Mouse (Mus musculus) layer of hippocampus, adult 9-10 months (tissue): Measurements from ENCODE around the gene Rnf186.

ENCODE experiments used
- DNase-seq: peaks from one replicate; pipeline ENCODE4 v3.0.0; 2022; ENCODE audit warnings: low spot score

Rnf186 gene

DNA sequence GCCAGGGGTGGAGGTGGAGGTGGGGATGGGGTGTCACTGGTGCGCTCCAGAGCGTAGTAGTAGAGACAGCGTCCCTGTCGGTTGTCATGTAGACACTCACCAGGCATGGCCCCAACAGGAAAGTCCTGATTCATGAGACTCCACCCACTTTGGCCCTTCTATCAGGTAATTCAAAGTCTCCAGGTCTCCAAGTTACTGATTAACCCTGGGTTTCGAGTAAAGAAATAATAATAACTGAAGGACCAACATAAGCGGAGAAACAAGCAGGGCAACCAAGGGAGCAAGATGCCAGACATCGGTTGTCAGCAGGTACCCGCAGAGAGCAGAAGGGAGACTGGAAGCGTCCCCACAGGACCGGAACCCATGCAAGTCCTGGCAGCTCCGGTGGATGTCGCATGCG lies at the start of gene Rnf186:
TSS of gene Rnf186 (plus strand) at position 247 of the 400 bp plus-strand sequence.
- no peak for DNase-seq

GRCm38 (mm10) chr4:138917282-138917681 lies 49.6 kb upstream of the Rnf186 start:
- DNase-seq: no peak

GRCm38 (mm10) chr4:138921254-138922130 lies 45.4 kb upstream of the Rnf186 start:
- no peak for DNase-seq

DNA sequence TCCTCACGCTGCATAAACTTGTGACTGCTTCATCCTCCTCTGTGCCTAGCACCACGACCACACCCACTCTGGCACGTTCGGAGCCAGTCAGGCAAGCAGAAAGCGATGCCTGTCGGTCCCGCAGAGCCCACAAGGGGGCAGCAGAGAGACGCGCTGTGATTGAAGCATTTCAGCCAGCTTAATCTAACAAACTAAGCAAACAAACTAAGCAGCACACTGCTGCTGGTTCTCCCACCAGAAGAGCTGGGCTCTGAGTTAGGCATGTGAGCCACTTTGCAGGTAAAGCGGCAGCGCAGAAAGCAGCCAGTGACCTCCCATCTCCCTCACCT lies 44.8 kb upstream of the Rnf186 start:
- peak; percentile 99 for DNase-seq

GRCm38 (mm10) chr4:138925561-138925960 lies 41.4 kb upstream of the Rnf186 start:
- DNase-seq: no peak

DNA sequence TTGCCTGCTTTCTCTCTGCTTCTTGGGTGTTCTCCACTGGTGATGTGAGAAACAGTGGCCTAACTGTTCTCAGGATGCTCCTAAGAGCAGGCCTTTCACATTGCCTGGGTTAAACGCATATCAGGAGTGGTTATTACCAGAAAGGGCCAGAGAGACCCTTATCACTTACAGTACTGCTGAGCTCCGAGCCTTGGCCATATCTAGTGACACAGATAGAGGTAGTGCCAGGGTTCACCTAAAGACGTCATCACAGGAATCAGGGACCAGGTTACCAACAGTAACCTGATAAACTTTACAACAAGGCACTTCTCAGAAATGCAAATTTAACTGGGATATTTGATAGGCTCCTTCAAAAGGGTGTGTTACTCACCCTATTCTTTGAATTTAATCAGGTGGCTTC lies 33.0 kb upstream of the Rnf186 start:
- DNase-seq: no peak

GRCm38 (mm10) chr4:138934456-138935145 lies 32.3 kb upstream of the Rnf186 start:
- DNase-seq: no peak

DNA sequence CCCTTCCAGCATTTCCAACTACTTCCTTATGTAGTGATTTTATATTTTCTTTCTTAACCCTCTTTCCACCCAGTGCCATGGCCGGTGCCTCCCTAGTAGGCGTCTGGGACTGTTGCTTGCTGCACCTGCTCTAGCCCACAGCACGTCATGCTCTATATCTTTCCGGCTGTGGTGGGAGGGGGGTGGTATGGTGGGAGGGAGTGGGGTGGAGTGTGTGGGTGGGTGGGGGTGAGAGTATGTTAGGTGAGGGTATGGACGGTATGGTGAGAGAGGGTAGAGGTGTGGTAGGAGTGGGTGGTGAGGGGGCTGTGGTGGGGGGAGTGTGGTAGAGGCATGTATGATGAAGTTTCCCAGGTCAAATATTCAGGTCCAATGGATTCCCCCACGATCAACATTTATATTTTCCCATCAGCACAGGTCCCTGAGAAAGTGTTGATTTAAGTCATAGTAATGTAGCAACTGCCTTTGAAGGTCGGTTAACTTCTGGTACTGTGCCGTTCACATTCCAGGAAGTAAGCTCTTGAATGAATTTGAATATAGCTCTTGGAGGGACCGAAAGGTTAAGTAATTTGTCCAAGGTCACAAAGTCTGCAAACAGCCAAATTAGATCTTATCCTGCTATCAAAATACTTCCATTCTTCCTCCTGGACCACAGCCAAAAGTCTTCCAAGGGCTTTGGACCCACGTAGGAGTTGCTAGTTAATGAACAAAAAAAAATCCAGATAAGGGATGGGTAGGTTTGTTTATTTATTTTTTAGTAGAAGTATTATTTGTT lies 28.2 kb upstream of the Rnf186 start:
- DNase-seq: no peak

- no peak for DNase-seq
Observed at GRCm38 (mm10) chr4:138939481-138939880, 27.4 kb upstream of the Rnf186 start.

- DNase-seq: no peak
Observed at GRCm38 (mm10) chr4:138941401-138941800, 25.5 kb upstream of the Rnf186 start.

GRCm38 (mm10) chr4:138941966-138942365 lies 24.9 kb upstream of the Rnf186 start:
- DNase-seq: no peak

DNA sequence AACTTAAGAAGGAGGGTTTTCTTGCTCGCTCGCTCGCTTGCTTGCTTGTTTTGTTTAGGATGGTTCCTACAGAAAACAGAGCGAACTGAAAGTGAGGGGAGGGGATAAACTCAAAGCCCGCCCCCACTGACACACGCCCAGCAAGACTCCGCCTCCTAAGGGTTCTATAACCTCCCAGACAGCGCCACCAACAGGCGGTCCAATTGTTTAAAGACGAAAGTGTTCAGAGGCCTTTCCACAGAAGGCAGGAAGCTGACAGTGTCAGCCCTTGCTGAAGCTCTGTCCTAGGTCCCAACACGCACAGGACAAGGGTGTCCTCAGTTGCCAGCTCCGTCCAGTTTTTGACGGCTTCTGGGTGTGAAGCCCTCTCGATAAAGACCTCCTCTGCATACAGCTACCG lies 23.2 kb upstream of the Rnf186 start:
- peak; percentile 40 for DNase-seq

DNA sequence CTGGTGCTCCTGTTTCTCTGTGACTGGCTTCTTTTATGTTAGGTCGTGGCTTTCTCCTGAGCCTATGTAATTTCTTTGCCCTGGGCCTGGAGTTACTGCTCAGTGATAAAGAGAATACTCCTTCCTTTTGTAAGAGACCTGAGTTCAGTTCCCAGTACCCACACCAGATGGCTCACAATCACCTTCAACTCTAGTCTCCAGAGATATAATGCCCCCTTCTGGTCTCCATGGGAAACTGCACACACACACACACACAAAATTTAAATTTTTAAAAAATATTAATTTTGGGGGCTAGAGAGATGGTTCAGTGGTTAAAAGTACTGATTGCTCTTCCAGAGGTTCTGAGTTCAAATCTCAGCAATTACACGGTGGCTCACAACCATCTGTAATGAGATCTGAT lies 18.7 kb upstream of the Rnf186 start:
- no peak for DNase-seq

GRCm38 (mm10) chr4:138958612-138959011 lies 8.3 kb upstream of the Rnf186 start:
- DNase-seq: no peak

GRCm38 (mm10) chr4:138959120-138959519 lies 7.8 kb upstream of the Rnf186 start:
- no peak for DNase-seq

DNA sequence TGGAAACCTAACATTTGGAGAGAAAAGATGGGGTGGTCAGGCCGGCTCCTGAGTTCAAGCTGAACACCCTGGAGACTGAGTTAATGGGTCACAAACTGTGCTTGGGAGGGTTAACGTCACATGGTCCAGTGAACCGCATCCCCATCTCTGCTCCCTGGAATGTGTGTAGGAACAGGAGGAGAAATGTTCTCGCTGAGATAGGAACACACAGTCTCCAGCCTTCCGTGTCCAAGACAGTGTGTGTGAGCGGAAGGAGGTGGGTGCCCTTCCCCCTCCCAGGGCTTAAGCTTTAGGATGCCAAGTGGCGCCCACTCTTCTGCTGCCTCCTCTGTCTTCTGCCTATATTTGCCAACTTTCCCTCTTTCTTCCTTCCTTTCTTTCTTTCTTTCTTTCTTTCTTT lies 7.0 kb upstream of the Rnf186 start:
- DNase-seq: no peak

DNA sequence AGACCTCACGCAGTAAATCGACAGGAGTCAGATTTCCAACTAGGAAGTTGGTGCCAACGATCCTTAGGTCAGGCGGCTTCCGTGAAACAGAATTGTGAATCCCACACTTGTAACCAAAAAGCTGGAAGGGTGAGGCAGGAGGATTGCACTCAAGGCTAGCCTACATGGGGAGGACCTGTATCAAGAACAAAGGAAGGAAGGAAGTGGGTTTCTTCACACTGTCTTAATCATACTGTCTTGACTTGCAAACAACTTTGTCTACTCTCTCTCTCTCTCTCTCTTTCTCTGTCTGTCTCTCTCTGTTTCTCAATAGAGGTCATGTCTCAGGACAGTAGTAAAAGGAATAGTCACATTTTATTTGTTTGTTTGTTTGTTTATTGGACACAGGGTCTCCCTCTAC lies 4.2 kb upstream of the Rnf186 start:
- no peak for DNase-seq

GRCm38 (mm10) chr4:138965871-138966270 lies 1.0 kb upstream of the Rnf186 start:
- DNase-seq: no peak

- no peak for DNase-seq
Observed at GRCm38 (mm10) chr4:138967485-138967884, 573 bp downstream of the Rnf186 start.

DNA sequence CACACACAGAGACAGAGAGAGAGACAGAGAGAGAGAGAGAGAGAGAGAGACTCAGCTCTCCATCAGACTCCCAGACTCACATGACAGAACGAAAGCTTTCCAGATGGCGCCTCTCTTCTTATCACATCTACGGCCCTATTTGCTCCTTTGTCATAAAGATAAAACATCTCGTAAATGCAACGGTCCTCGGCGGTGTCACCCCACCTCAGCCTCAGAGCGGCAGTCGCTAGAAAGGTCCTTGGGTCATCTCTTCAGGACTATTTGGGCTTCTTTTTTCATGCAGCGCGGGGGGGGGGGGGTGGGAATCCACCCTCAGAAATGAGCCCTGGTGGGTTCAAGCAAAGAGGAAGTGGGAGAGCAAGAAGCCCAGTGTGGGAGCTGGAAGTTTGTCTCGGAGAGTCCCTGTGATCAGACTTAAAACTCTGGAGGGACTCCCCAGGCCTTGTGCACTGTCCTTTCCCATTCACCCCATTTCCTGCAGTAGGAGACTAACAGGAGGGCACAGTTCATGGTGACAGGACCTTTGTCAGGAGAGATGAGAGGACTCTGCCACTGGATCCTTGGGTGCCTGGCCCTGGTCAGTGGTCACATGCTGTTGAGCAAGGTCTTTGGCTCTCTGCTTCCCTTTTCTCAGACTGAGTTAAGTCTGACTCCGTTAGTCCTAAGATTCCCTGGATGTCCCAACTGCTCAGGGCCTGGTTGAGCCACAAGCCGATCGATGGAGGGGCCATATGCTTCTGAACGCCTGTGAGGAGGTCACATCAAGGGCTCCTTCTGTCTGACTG lies 2.1 kb downstream of the Rnf186 start:
- no peak for DNase-seq

GRCm38 (mm10) chr4:138969736-138970135 lies 2.8 kb downstream of the Rnf186 start:
- DNase-seq: no peak

GRCm38 (mm10) chr4:138971371-138971770 lies 4.5 kb downstream of the Rnf186 start:
- DNase-seq: no peak
